Mouse (Mus musculus) gastrocnemius, adult 18-20 months (tissue): ENCODE data around the gene Tmem82. TPM values are rescaled to one million over a fixed set of nuclear protein-coding genes. Genes with fewer than 3 reads are reported as not detected.

Source experiments
- DNase-seq: peaks from one replicate; pipeline ENCODE4 v3.0.0; 2021; ENCODE audit warnings: low spot score
- long read RNA-seq, 2 experiments: library from polyadenylated mRNA; stranded (forward); transcript quantifications; one replicate each; pipeline ENCODE4 v2.0.0; 2021
- total RNA-seq, 2 experiments: library from RNA; stranded (reverse); gene quantifications; 2 replicates each; pipeline ENCODE4 v1.2.3; 2021

Gene Tmem82
- under 1 TPM; 0.55 to 0.62 TPM for total RNA-seq
- long read RNA-seq, experiment 1: 0 reads
- long read RNA-seq, experiment 2: 0 reads

GRCm38 (mm10) chr4:141618565-141619243 lies at the start of gene Tmem82:
Gene Tmem82, minus strand, starts transcription at chr4:141618633.
- DNase-seq: peak; percentile 67

GRCm38 (mm10) chr4:141664799-141665198 lies 46.4 kb upstream of the Tmem82 start, which contains the start of gene Plekhm2:
Gene Plekhm2, minus strand, starts transcription at chr4:141664899.
- DNase-seq: no peak

GRCm38 (mm10) chr4:141664011-141664745 lies 45.7 kb upstream of the Tmem82 start:
- peak; percentile 69 for DNase-seq

- DNase-seq: peak; percentile 48
Observed at GRCm38 (mm10) chr4:141663122-141663931, 44.9 kb upstream of the Tmem82 start.

- DNase-seq: no peak
Observed at GRCm38 (mm10) chr4:141660884-141661283, 42.5 kb upstream of the Tmem82 start.

GRCm38 (mm10) chr4:141659739-141660138 lies 41.3 kb upstream of the Tmem82 start:
- DNase-seq: no peak

GRCm38 (mm10) chr4:141658846-141659484 lies 40.5 kb upstream of the Tmem82 start:
- no peak for DNase-seq

- DNase-seq: no peak
Observed at GRCm38 (mm10) chr4:141656932-141657331, 38.5 kb upstream of the Tmem82 start.

- peak; percentile 85 for DNase-seq
Observed at GRCm38 (mm10) chr4:141655908-141656608, 37.6 kb upstream of the Tmem82 start.

GRCm38 (mm10) chr4:141654509-141654908 lies 36.1 kb upstream of the Tmem82 start:
- DNase-seq: no peak

- DNase-seq: no peak
Observed at GRCm38 (mm10) chr4:141653813-141654212, 35.4 kb upstream of the Tmem82 start.

GRCm38 (mm10) chr4:141653044-141653443 lies 34.6 kb upstream of the Tmem82 start:
- DNase-seq: no peak

GRCm38 (mm10) chr4:141651944-141652343 lies 33.5 kb upstream of the Tmem82 start:
- DNase-seq: no peak

- DNase-seq: no peak
Observed at GRCm38 (mm10) chr4:141651286-141651685, 32.9 kb upstream of the Tmem82 start.

GRCm38 (mm10) chr4:141649244-141649643 lies 30.8 kb upstream of the Tmem82 start:
- DNase-seq: no peak

- DNase-seq: peak; percentile 70
Observed at GRCm38 (mm10) chr4:141648262-141648661, 29.8 kb upstream of the Tmem82 start.

GRCm38 (mm10) chr4:141647187-141647586 lies 28.8 kb upstream of the Tmem82 start:
- DNase-seq: no peak

- no peak for DNase-seq
Observed at GRCm38 (mm10) chr4:141645988-141646387, 27.6 kb upstream of the Tmem82 start.

GRCm38 (mm10) chr4:141643118-141643855 lies 24.9 kb upstream of the Tmem82 start:
- peak; percentile 90 for DNase-seq
